Mouse (Mus musculus) lung, embryonic 14.5 days (tissue): Measurements from ENCODE around the gene Prps2. TPM values are rescaled to one million over a fixed set of nuclear protein-coding genes. Genes with fewer than 3 reads are reported as not detected.
"Not testable (repeated sequence)": the region's sequence is repeated elsewhere in the genome, so short reads cannot be mapped to it uniquely, and the experiment has no call there.

ENCODE experiments used
- ATAC-seq: fragments of 200-750 bp; cut with Nextera tagmentation; 2 replicates; pipeline ENCODE4 v1.8.0; 2017; ENCODE audit warnings: mild to moderate bottlenecking, moderate TSS enrichment, moderate library complexity; ENCODE audit not compliant: insufficient read depth
- DNase-seq: peaks from one replicate; pipeline ENCODE4 v3.0.0-alpha.2; 2015
- H3K27ac ChIP-seq: fragments of 300-500 bp; sonication (generic); 2 replicates; pipeline ENCODE4 v1.5.1; 2014; ENCODE audit warnings: low read depth, mild to moderate bottlenecking, moderate library complexity
- H3K27me3 ChIP-seq: fragments of 300-500 bp; sonication (generic); 2 replicates; pipeline ENCODE4 v1.6.1; 2014; ENCODE audit warnings: low read length, control low read depth; ENCODE audit not compliant: insufficient read depth
- H3K36me3 ChIP-seq: fragments of 300-500 bp; sonication (generic); 2 replicates; pipeline ENCODE4 v1.6.1; 2014; ENCODE audit warnings: control low read depth; ENCODE audit not compliant: insufficient read depth
- H3K4me1 ChIP-seq: fragments of 300-500 bp; sonication (generic); 2 replicates; pipeline ENCODE4 v1.6.1; 2014; ENCODE audit warnings: antibody characterized with exemption, control low read depth; ENCODE audit not compliant: insufficient read depth
- H3K4me2 ChIP-seq: fragments of 300-500 bp; sonication (generic); 2 replicates; pipeline ENCODE4 v1.6.1; 2014; ENCODE audit warnings: mild to moderate bottlenecking
- H3K4me3 ChIP-seq: fragments of 300-500 bp; sonication (generic); 2 replicates; pipeline ENCODE4 v1.5.1; 2014; ENCODE audit warnings: low read depth, low read length
- H3K9ac ChIP-seq: fragments of 300-500 bp; sonication (generic); 2 replicates; pipeline ENCODE4 v1.6.1; 2014
- H3K9me3 ChIP-seq: fragments of 300-500 bp; sonication (generic); 2 replicates; pipeline ENCODE4 v1.6.1; 2016; ENCODE audit warnings: low read depth, low read length, control low read depth
- CTCF ChIP-seq: IDR thresholded peaks from 2 replicates; pipeline ENCODE4 v1.5.1; 2016; ENCODE audit warnings: antibody characterized with exemption, low read depth
- WGBS: fragments of 180-500 bp; shearing (Covaris S2); extraction: QIAGEN DNeasy Blood & Tissue Kit; methylation state at CpG from one replicate; pipeline ENCODE4 v1.1.7; 2014; 5-methylcytosine and 5-hydroxymethylcytosine counted together
- polyA plus RNA-seq: library from polyadenylated mRNA; unstranded; fragments of >200 nt; fragmentation: Nextera tagmentation; extraction: Ambion mirVana; gene quantifications from 2 replicates; pipeline ENCODE4 v1.2.1, GENCODE M21; 2014

Gene Prps2
- polyA plus RNA-seq, 1 experiment from 2014 or later: 31.8 TPM

DNA sequence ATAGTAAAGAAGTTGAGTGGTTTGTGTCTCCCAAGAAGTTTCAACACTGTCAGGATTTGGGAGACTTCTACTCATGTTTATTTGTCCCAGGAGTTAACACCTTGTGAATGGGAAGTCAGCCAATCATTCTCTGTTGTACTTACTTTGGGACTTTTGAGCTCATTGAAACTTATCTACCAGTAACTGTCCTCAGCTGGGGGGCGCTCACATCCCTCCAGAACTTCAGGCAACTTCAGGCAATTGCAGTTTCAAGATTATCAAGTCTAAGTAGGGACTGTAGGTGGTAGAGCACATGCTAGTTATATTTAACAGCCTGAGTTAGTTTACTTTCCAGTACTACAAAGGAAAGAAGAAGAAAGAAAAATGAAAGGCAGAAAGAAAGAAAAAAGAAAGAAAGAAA is 58.8 kb downstream of the Prps2 start:
- ATAC-seq: no peak
- no peak for TF ChIP-seq CTCF
- H3K9ac ChIP-seq: no peak overlapping the region
- H3K27ac ChIP-seq: no peak overlapping the region
- no peaks in the 10 kb centered on the region for H3K9me3 ChIP-seq
- H3K4me1 ChIP-seq: no peaks in the 10 kb centered on the region
- no peak overlapping the region for H3K4me2 ChIP-seq
- H3K27me3 ChIP-seq: no peaks in the 10 kb centered on the region
- DNase-seq: no peak
- H3K36me3 ChIP-seq: no peaks in the 10 kb centered on the region
- 40% methylated on average over 1 of the region's 1 CpGs for WGBS
- no peak overlapping the region for H3K4me3 ChIP-seq

DNA sequence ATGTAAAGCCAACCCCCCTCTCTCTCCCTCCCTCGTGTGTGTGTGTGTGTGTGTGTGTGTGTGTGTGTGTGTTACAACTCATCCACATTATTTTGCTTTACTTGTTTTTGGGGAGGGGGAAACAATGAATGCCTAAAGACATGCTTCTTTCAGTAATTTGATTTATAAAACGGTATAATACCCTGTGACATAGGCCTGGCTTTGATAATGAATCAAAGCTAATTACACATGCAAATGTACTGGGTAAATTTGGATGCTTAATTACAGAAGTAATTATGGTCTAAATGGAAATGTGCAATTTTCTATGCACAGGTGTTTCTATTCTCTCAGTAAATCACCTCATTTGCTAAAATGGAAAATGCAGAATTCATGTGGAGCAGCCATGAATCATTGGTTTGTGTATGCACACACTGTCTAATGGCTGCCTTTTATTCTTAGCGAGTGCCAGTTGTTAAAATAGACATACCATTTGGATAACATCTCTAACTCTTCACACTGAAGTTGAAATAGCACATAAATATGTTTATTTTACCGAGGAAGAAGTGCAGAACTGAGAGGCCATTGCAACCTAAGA is 61.2 kb downstream of the Prps2 start:
- no peak for DNase-seq
- Histone ChIP-seq H3K9me3 (no peaks in the 10 kb centered on the region), H3K4me1 (no peaks in the 10 kb centered on the region), H3K27ac (no peak overlapping the region), H3K9ac (no peak overlapping the region), H3K4me2 (no peak overlapping the region), H3K4me3 (no peak overlapping the region), H3K27me3 (no peaks in the 10 kb centered on the region), H3K36me3 (no peaks in the 10 kb centered on the region)
- ATAC-seq: no peak
- no peak for TF ChIP-seq CTCF
- 64% methylated on average over 4 of the region's 4 CpGs for WGBS

DNA sequence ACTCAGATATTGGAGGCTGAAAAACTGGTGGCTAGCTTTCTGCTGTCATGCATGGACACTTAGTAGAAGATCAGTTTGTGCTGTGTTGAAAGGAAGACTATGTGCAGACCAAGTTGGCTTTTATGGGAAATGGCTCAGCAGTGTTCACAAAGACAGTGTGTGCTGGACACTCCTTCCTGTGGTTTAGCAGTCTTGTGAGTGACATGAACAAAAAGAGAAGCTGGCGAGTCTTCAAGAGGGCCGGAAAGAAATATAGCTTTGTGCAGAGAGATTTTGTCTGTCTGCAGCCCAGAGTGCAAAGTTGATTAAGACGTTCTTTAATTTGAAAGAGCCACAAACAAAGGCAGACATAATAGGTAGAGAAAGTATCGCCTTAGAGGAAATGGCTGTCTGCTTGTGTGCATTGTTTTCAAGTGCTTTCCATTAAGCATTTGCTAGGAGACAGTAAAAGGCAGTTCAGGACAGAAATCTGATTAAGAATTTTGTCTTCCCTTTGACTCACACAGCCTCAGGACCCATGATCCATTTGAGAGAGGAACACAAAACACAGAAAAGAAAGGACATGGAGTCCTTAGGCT is 63.6 kb downstream of the Prps2 start:
- TF ChIP-seq CTCF: no peak
- H3K4me1 ChIP-seq: no peaks in the 10 kb centered on the region
- H3K9me3 ChIP-seq: no peaks in the 10 kb centered on the region
- no peaks in the 10 kb centered on the region for H3K36me3 ChIP-seq
- no peak overlapping the region for H3K4me3 ChIP-seq
- H3K9ac ChIP-seq: no peak overlapping the region
- no peak for DNase-seq
- no peak for ATAC-seq
- WGBS: 56% methylated on average over 4 of the region's 4 CpGs
- H3K27me3 ChIP-seq: no peaks in the 10 kb centered on the region
- no peak overlapping the region for H3K27ac ChIP-seq
- H3K4me2 ChIP-seq: no peak overlapping the region

DNA sequence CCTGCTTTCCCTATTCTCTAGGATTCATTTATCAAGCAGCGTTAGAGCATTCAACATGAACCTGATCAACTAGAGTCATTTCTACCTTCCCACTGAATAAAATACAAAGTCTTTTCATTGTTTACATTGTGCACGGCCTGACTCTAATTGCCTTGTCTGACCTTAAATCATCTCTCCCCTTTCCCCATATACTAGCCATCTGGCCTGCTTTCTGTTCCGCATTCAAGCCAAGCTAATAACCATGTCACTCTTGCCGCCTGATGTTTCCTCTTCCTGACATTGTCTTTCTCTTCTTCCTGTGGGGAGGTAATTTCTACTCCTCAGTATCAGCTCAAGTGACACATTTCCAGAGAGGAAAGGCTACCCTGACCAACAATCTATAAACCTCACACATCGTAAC is 66.8 kb downstream of the Prps2 start:
- WGBS: 67% methylated on average over 5 of the region's 5 CpGs
- Histone ChIP-seq H3K9me3 (no peaks in the 10 kb centered on the region), H3K27ac (no peak overlapping the region), H3K27me3 (no peaks in the 10 kb centered on the region), H3K4me3 (no peak overlapping the region), H3K36me3 (no peaks in the 10 kb centered on the region), H3K4me2 (no peak overlapping the region), H3K4me1 (no peaks in the 10 kb centered on the region), H3K9ac (no peak overlapping the region)
- no peak for TF ChIP-seq CTCF
- ATAC-seq: no peak
- DNase-seq: peak; percentile 8

DNA sequence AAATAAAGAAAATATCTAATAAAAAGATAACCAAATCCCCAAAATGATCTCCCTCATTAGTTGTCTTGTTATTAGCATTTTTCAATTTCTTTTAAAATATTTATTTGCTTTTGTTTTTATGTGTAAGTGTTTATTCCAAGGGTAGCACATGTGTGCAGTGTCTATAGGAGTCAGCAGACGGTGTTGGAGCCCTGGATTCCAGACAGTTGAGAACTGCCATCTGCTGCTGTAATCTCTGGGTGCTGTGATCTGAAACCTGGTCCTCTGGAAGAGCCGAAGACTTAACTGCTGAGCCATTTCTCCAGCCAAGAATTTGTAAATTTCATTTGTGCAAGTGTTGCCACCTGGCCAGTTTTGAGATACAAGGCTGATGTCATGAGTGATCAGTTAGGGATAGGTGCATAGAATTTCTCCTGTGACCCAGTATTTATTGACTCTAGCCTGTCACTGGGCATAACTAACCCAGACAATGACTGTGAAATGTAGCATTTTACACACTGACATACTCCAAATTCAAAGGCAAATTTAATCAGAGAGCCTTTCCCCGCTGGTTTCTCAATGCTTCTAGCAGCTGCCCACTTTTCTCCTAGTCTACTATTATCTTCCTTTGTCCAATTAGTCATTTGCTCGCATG is 67.3 kb downstream of the Prps2 start:
- Histone ChIP-seq H3K9me3 (no peaks in the 10 kb centered on the region), H3K27me3 (no peaks in the 10 kb centered on the region), H3K36me3 (no peaks in the 10 kb centered on the region), H3K27ac (no peak overlapping the region), H3K4me1 (no peaks in the 10 kb centered on the region), H3K9ac (no peak overlapping the region), H3K4me3 (no peak overlapping the region), H3K4me2 (no peak overlapping the region)
- no peak for ATAC-seq
- no peak for TF ChIP-seq CTCF
- 60% methylated on average over 4 of the region's 4 CpGs for WGBS
- no peak for DNase-seq

DNA sequence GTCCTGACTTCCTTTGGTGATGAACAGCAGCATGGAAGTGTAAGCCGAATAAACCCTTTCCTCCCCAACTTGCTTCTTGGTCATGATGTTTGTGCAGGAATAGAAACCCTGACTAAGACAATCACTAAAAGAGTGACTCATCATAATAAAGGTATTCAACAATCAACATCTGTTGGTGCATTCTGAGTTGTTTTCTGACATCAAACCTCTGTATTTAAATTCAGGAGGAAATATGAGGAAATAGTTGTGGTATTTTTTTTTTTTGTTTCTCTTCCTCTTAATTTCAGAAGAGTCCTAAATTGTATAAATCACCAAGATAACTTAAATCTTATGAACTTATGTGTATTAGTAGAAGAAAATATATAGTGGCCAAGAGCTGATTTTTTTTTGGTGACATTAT is 80.5 kb downstream of the Prps2 start:
- H3K4me2 ChIP-seq, ATAC-seq, H3K27ac ChIP-seq, H3K9me3 ChIP-seq, H3K27me3 ChIP-seq, H3K4me3 ChIP-seq, H3K9ac ChIP-seq, DNase-seq, H3K36me3 ChIP-seq, H3K4me1 ChIP-seq: not testable (repeated sequence)
- no CpG with 5 or more reads among the region's 1 CpGs for WGBS

Other genes starting within 250 kb of the Prps2 start
- gene Tmsb4x, start 173.4 kb downstream of the Prps2 start, polyA plus RNA-seq: 3,079 and 3,531 TPM in 2 replicates
- 0.42 and 0.84 TPM in 2 replicates for gene Tlr8, start 118.4 kb downstream of the Prps2 start, polyA plus RNA-seq
- 0.59 and 0.62 TPM in 2 replicates for gene Tlr7, start 52.2 kb downstream of the Prps2 start, polyA plus RNA-seq